Mouse (Mus musculus) ES-Bruce4 (cell line): ENCODE data around the gene Olfr1413.

Experiments
- CTCF ChIP-seq: IDR thresholded peaks from one replicate; pipeline ENCODE4 v1.8.1; 2011; ENCODE audit warnings: low read depth, low read length
- EP300 ChIP-seq: IDR thresholded peaks from 2 replicates; pipeline ENCODE4 v1.6.1; 2011; ENCODE audit warnings: low read depth, low read length; ENCODE audit not compliant: insufficient read depth
- POLR2A ChIP-seq: IDR thresholded peaks from one replicate; pipeline ENCODE4 v1.8.1; 2011; ENCODE audit warnings: low read length; ENCODE audit not compliant: insufficient read depth

- no peak for TF ChIP-seq POLR2A
- no peak for TF ChIP-seq EP300
- TF ChIP-seq CTCF: no peak
Observed at GRCm38 (mm10) chr1:92618360-92618759, 47.2 kb downstream of the Olfr1413 start.
